Mouse (Mus musculus) spleen, adult 2 months (tissue): ENCODE results near the gene Ifnk.

Experiments
- CTCF ChIP-seq: fragments of 200-500 bp; IDR thresholded peaks from 2 replicates; pipeline ENCODE4 v1.5.1; 2011; ENCODE audit warnings: mild to moderate bottlenecking, inconsistent platforms; ENCODE audit not compliant: insufficient read depth, insufficient read length, insufficient replicate concordance; ENCODE audit errors: extremely low read depth
- POLR2A ChIP-seq: fragments of 200-500 bp; IDR thresholded peaks from 2 replicates; pipeline ENCODE4 v1.6.1; 2011; ENCODE audit warnings: low read depth, low read length, inconsistent platforms

GRCm38 (mm10) chr4:35146597-35146996 lies 5.3 kb upstream of the Ifnk start:
- TF ChIP-seq POLR2A: no peak
- no peak for TF ChIP-seq CTCF
